Mouse (Mus musculus) central nervous system, embryonic 18 days (tissue): ENCODE measurements around the gene Olfr1122. TPM values are rescaled to one million over a fixed set of nuclear protein-coding genes. Genes with fewer than 3 reads are reported as not detected.

Experiments used
- polyA plus RNA-seq: library from polyadenylated mRNA; depleted of rRNA; stranded (reverse); fragments of >200 nt; gene quantifications from 2 replicates; pipeline ENCODE4 v1.2.3, GENCODE M21; 2012; rRNA removed

Gene Olfr1122
- not detected in 2 replicates for polyA plus RNA-seq

DNA sequence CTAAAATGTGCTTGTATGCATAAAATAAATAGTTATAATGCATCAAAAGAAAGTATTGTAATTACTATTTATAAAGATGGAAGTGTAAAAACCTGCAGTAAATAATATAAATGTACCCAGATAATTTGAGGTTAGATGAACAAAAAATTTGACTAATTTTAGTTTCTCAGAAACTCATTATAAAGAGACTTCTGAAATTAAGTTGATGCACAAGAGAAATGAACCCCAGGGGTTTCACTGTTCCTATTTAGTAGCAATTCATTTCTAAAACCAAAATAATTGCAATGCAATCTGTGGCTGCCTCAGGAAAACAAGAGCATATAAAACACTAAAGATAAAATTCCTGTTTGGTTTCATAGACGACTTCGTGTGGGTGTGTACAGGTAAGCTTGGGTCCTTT lies at the start of gene Olfr1122:
TSS of gene Olfr1122 (plus strand) at position 301 of the 400 bp plus-strand sequence.

DNA sequence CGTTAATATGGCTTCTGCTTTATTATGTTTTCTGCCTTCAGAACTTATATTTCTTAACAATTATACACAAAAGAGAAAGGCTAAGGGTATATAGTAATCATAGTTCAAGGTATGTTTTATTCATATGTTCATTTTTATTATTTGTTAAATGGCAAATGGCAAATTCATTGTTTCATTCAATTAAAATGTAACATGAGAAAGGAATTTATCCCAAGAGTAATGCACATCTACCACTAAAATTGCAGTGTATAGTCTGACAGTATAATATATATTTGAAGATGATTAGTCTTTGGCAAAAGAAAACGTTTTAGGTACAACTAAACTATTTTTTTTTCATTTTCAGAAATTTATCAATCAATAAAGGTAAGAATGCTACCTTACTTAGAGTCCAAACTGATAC lies 31.1 kb upstream of the Olfr1122 start, which contains the start of gene Olfr1120:
TSS of gene Olfr1120 (plus strand) at position 301 of the 400 bp plus-strand sequence.

DNA sequence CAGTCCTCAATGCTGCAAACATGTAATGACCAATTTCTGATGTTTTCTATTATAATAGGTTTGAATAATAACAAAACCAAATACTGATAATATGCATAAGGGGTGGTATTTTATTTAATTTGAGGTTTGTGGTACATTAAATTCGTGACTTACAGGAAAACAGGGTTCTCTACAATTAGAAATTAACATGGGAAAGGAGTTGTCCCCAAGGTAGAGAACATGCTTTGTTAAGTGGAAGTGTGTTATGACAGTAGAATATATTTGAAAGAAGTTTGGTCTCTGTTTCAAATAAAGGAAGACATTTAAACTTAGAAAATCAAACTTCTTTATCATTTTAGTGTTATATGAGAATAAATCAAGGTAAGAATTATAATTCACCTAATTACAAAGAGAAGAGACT lies 16.1 kb upstream of the Olfr1122 start, which contains the start of gene Olfr1121:
TSS of gene Olfr1121 (plus strand) at position 301 of the 400 bp plus-strand sequence.

DNA sequence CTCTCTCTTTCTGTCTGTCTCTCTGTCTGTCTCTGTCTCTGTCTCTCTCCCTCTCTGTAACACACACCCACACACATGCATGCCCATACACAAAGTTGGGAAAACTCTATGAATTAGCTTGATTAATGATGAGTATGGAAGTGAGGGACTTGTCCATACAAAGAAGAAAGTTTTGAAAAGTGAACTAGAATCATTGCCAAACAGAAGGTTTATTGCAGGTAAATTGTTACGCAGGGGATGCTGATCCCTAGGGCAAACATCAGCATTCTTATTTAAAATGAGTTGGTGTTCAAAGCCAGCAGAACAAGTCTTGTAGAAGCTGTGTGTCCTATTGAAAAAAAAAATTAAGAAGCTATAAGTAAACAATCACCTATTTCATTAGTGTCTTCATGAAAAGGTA lies 30.7 kb downstream of the Olfr1122 start, which contains the start of gene Olfr1123:
TSS of gene Olfr1123 (plus strand) at position 301 of the 400 bp plus-strand sequence.

DNA sequence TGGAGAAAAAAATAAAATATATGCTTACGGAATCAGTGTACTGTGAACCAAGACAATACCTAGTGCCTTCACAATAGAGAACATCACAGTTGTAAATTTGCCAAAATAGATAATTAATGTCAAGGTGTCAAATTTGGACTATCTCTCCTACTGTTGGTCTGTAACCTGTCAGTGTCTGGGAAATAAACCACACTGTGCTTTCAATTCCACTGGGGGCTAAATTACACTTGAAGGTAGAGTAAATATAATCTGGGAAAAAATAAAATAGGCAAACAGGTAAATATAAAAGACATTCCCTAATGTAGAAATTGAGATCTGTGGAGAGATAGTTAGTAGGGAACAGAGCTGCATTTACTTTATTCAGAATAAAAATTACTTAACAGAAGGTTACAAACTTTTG lies 44.3 kb downstream of the Olfr1122 start, which contains the start of gene Olfr1124:
TSS of gene Olfr1124 (plus strand) at position 301 of the 400 bp plus-strand sequence.

Other genes starting within 250 kb of the Olfr1122 start
- not detected in 2 replicates for gene Olfr1110, start 245.5 kb upstream of the Olfr1122 start, polyA plus RNA-seq
- not detected in 2 replicates for gene Olfr1111, start 233.2 kb upstream of the Olfr1122 start, polyA plus RNA-seq
- not detected in 2 replicates for gene Olfr1112, start 198.1 kb upstream of the Olfr1122 start, polyA plus RNA-seq
- not detected in 2 replicates for gene Olfr1113, start 176.9 kb upstream of the Olfr1122 start, polyA plus RNA-seq
- not detected in 2 replicates for gene Olfr1115, start 137.8 kb upstream of the Olfr1122 start, polyA plus RNA-seq
- not detected in 2 replicates for gene Olfr1116, start 118.3 kb upstream of the Olfr1122 start, polyA plus RNA-seq
- gene Olfr1118, start 78.3 kb upstream of the Olfr1122 start, polyA plus RNA-seq: not detected in 2 replicates
- gene Olfr1120, start 31.0 kb upstream of the Olfr1122 start, polyA plus RNA-seq: not detected in 2 replicates
- not detected in 2 replicates for gene Olfr1121, start 16.0 kb upstream of the Olfr1122 start, polyA plus RNA-seq
- gene Olfr1123, start 30.8 kb downstream of the Olfr1122 start, polyA plus RNA-seq: not detected in 2 replicates
- not detected in 2 replicates for gene Olfr1124, start 44.4 kb downstream of the Olfr1122 start, polyA plus RNA-seq
- gene Olfr1126, start 68.1 kb downstream of the Olfr1122 start, polyA plus RNA-seq: not detected in 2 replicates
- gene Pramel7, start 111.2 kb downstream of the Olfr1122 start, polyA plus RNA-seq: not detected in 2 replicates
- gene Pramel6, start 120.7 kb downstream of the Olfr1122 start, polyA plus RNA-seq: not detected in 2 replicates
- not detected in 2 replicates for gene Olfr153, start 145.9 kb downstream of the Olfr1122 start, polyA plus RNA-seq
- gene Olfr1128, start 159.7 kb downstream of the Olfr1122 start, polyA plus RNA-seq: not detected in 2 replicates
- gene Olfr1129, start 188.1 kb downstream of the Olfr1122 start, polyA plus RNA-seq: not detected in 2 replicates
- gene Olfr1130, start 220.4 kb downstream of the Olfr1122 start, polyA plus RNA-seq: not detected in 2 replicates
- gene Olfr1131, start 241.3 kb downstream of the Olfr1122 start, polyA plus RNA-seq: not detected in 2 replicates